Mouse (Mus musculus): ENCODE results near the gene Gm13283.

GRCm38 (mm10) chr4:88718715-88719114 lies 41.2 kb upstream of the Gm13283 start:
- no peak for TF ChIP-seq CTCF (IDR thresholded peaks at IDR 0.05; ENCODE audit: extremely low read depth, insufficient read depth, insufficient read length, insufficient replicate concordance)
- no peak for TF ChIP-seq POLR2A (IDR thresholded peaks at IDR 0.05; ENCODE audit: low read depth, low read length)
